Mouse (Mus musculus): Measurements from ENCODE around the gene Gp9.
"Not testable (repeated sequence)": the region's sequence is repeated elsewhere in the genome, so short reads cannot be mapped to it uniquely, and the experiment has no call there.

GRCm38 (mm10) chr6:87764296-87764695, 13.6 kb upstream of the Gp9 start:
- TF ChIP-seq CTCF (IDR thresholded peaks at IDR 0.05; ENCODE audit: insufficient read depth, low read length); POLR2A (IDR thresholded peaks at IDR 0.05; ENCODE audit: borderline replicate concordance, extremely low read depth, low read depth, low read length): not testable (repeated sequence)

Data from lung, adult 2 months (tissue).